Mouse (Mus musculus): ENCODE results near the gene Uggt2. TPM values are rescaled to one million over a fixed set of nuclear protein-coding genes. Genes with fewer than 3 reads are reported as not detected.

Uggt2 gene
- polyA plus RNA-seq (2014; fragmentation: Nextera tagmentation; extraction: Ambion mirVana): 22.0 and 23.3 TPM in 2 replicates

- H3K4me1 ChIP-seq (replicated peaks; ENCODE audit: control insufficient read depth, insufficient read depth, low read length): peaks cover 25% of the 10 kb centered on the region
- peak within 1 kb of the TSS; percentile 85 for H3K4me3 ChIP-seq (replicated peaks; ENCODE audit: low read length)
- under 1% methylated on average over 72 of the region's 72 CpGs for WGBS
- DNase-seq (ENCODE audit: low spot score): peak; percentile 88
- H3K27ac ChIP-seq: peak within 1 kb of the TSS; percentile 94
- H3K9me3 ChIP-seq (ENCODE audit: control insufficient read depth, low read length): no peaks in the 10 kb centered on the region
- peak; percentile 97 for ATAC-seq (ENCODE audit: low FRiP score)
- H3K4me2 ChIP-seq (replicated peaks): peak within 1 kb of the TSS; percentile 87
- H3K27me3 ChIP-seq (ENCODE audit: control insufficient read depth, insufficient read depth, low read length): no peaks in the 10 kb centered on the region
- no peaks in the 10 kb centered on the region for H3K36me3 ChIP-seq (replicated peaks; ENCODE audit: control insufficient read depth, insufficient read depth)
- peak within 1 kb of the TSS; percentile 97 for H3K9ac ChIP-seq
Measured at GRCm38 (mm10) chr14:119098851-119099569, at the start of gene Uggt2. Gene Uggt2, minus strand, starts transcription at chr14:119099430.

DNA sequence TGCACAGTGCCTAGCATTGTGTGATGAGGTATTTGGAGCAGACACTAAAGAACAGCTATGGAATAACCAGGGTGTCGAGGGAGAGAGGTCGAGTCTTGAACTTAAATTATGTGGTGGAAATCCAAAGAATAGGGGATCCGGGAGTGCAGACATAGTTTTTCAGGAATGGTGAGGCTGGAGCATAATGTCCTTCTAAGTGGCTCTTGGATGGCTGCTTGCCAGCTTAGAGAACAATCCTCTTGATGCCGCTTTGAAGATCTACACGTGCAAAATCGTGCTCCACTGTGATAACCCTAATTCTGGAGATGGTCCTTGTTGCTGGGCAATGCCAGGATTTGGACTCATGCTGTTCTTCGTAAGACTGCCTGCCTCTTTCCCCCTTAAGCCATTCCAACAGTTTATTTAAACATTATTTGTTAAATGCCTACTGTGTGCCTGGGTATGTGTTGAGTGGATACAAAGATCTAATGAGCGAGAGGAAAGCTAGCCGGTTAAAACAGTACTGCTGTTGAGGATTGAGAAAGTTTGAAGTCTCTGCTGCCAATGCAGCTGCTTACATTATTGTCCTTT, 40.2 kb upstream of the Uggt2 start:
- H3K27ac ChIP-seq: no peak overlapping the region
- no peaks in the 10 kb centered on the region for H3K36me3 ChIP-seq (replicated peaks; ENCODE audit: control insufficient read depth, insufficient read depth)
- no peak for ATAC-seq (ENCODE audit: low FRiP score)

DNA sequence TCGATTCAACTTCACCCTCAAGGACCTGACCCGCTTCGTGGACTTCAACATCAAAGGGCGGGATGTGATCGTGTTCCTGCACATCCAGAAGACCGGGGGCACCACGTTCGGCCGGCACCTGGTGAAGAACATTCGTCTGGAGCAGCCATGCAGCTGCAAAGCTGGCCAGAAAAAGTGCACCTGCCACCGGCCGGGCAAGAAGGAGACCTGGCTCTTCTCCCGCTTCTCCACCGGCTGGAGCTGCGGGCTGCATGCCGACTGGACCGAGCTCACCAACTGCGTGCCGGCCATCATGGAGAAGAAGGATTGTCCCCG, 39.5 kb upstream of the Uggt2 start:
- H3K4me3 ChIP-seq (replicated peaks; ENCODE audit: low read length): peak overlapping the region; percentile 79
- peak overlapping the region; percentile 66 for H3K9ac ChIP-seq
- peaks cover 41% of the 10 kb centered on the region for H3K27me3 ChIP-seq (ENCODE audit: control insufficient read depth, insufficient read depth, low read length)
- DNase-seq (ENCODE audit: low spot score) (no peak), ATAC-seq (ENCODE audit: low FRiP score) (no peak)
- no peaks in the 10 kb centered on the region for H3K36me3 ChIP-seq (replicated peaks; ENCODE audit: control insufficient read depth, insufficient read depth)
- no peak overlapping the region for H3K27ac ChIP-seq
- H3K9me3 ChIP-seq (ENCODE audit: control insufficient read depth, low read length): no peaks in the 10 kb centered on the region
- peak overlapping the region; percentile 97 for H3K4me2 ChIP-seq (replicated peaks)
- under 1% methylated on average over 20 of the region's 20 CpGs for WGBS
- peaks cover 2% of the 10 kb centered on the region; the same call in 1 of the 2 replicates for H3K4me1 ChIP-seq (replicated peaks; ENCODE audit: control insufficient read depth, insufficient read depth, low read length)

More for the DNA sequence above, 40.2 kb upstream of the Uggt2 start:
- Histone ChIP-seq H3K9ac (peak overlapping the region; percentile 66), H3K9me3 (ENCODE audit: control insufficient read depth, low read length) (no peaks in the 10 kb centered on the region), H3K4me1 (replicated peaks; ENCODE audit: control insufficient read depth, insufficient read depth, low read length) (peaks cover 3% of the 10 kb centered on the region; the same call in 1 of the 2 replicates), H3K4me3 (replicated peaks; ENCODE audit: low read length) (peak overlapping the region; percentile 79), H3K4me2 (replicated peaks) (peak overlapping the region; percentile 97), H3K27me3 (ENCODE audit: control insufficient read depth, insufficient read depth, low read length) (peaks cover 41% of the 10 kb centered on the region)
- WGBS: 35% methylated on average over 9 of the region's 9 CpGs
- no peak for DNase-seq (ENCODE audit: low spot score)

GRCm38 (mm10) chr14:119137906-119138785, 38.9 kb upstream of the Uggt2 start, which contains the start of gene Hs6st3:
Gene Hs6st3, plus strand, starts transcription at chr14:119138341.
- ATAC-seq (ENCODE audit: low FRiP score): peak; percentile 72
- 1% methylated on average over 99 of the region's 100 CpGs for WGBS
- peak within 1 kb of the TSS; percentile 79 for H3K4me3 ChIP-seq (replicated peaks; ENCODE audit: low read length)
- H3K9me3 ChIP-seq (ENCODE audit: control insufficient read depth, low read length): no peaks in the 10 kb centered on the region
- H3K9ac ChIP-seq: peak within 1 kb of the TSS; percentile 66
- H3K27me3 ChIP-seq (ENCODE audit: control insufficient read depth, insufficient read depth, low read length): peaks cover 41% of the 10 kb centered on the region
- H3K4me2 ChIP-seq (replicated peaks): peak within 1 kb of the TSS; percentile 97
- DNase-seq (ENCODE audit: low spot score): no peak
- H3K36me3 ChIP-seq (replicated peaks; ENCODE audit: control insufficient read depth, insufficient read depth): no peaks in the 10 kb centered on the region
- no peaks in the 10 kb centered on the region; the same call in 1 of the 2 replicates for H3K4me1 ChIP-seq (replicated peaks; ENCODE audit: control insufficient read depth, insufficient read depth, low read length)
- peak within 1 kb of the TSS; percentile 33; the same call in 1 of the 2 replicates for H3K27ac ChIP-seq

- Histone ChIP-seq H3K4me2 (replicated peaks) (peak overlapping the region; percentile 97), H3K27me3 (ENCODE audit: control insufficient read depth, insufficient read depth, low read length) (peaks cover 41% of the 10 kb centered on the region), H3K4me1 (replicated peaks; ENCODE audit: control insufficient read depth, insufficient read depth, low read length) (no peaks in the 10 kb centered on the region; the same call in 1 of the 2 replicates), H3K9me3 (ENCODE audit: control insufficient read depth, low read length) (no peaks in the 10 kb centered on the region), H3K36me3 (replicated peaks; ENCODE audit: control insufficient read depth, insufficient read depth) (no peaks in the 10 kb centered on the region), H3K27ac (peak overlapping the region; percentile 33; the same call in 1 of the 2 replicates), H3K4me3 (replicated peaks; ENCODE audit: low read length) (peak overlapping the region; percentile 79), H3K9ac (peak overlapping the region; percentile 66)
- under 1% methylated on average over 38 of the region's 38 CpGs for WGBS
- DNase-seq (ENCODE audit: low spot score) (peak; percentile 73), ATAC-seq (ENCODE audit: low FRiP score) (peak; percentile 93)
Measured at GRCm38 (mm10) chr14:119137512-119137905, 38.3 kb upstream of the Uggt2 start.

- WGBS: 91% methylated on average over 2 of the region's 2 CpGs
- no peaks in the 10 kb centered on the region for H3K9me3 ChIP-seq (ENCODE audit: control insufficient read depth, low read length)
- DNase-seq (ENCODE audit: low spot score) (no peak), ATAC-seq (ENCODE audit: low FRiP score) (peak; percentile 35; the same call in 1 of the 2 replicates)
- no peak overlapping the region for H3K4me3 ChIP-seq (replicated peaks; ENCODE audit: low read length)
- no peak overlapping the region for H3K27ac ChIP-seq
- no peak overlapping the region for H3K4me2 ChIP-seq (replicated peaks)
- H3K9ac ChIP-seq: no peak overlapping the region
- no peaks in the 10 kb centered on the region for H3K36me3 ChIP-seq (replicated peaks; ENCODE audit: control insufficient read depth, insufficient read depth)
- H3K4me1 ChIP-seq (replicated peaks; ENCODE audit: control insufficient read depth, insufficient read depth, low read length): peaks cover 15% of the 10 kb centered on the region; the same call in 1 of the 2 replicates
- H3K27me3 ChIP-seq (ENCODE audit: control insufficient read depth, insufficient read depth, low read length): no peaks in the 10 kb centered on the region
Measured at GRCm38 (mm10) chr14:119127330-119127729, 28.1 kb upstream of the Uggt2 start.

DNA sequence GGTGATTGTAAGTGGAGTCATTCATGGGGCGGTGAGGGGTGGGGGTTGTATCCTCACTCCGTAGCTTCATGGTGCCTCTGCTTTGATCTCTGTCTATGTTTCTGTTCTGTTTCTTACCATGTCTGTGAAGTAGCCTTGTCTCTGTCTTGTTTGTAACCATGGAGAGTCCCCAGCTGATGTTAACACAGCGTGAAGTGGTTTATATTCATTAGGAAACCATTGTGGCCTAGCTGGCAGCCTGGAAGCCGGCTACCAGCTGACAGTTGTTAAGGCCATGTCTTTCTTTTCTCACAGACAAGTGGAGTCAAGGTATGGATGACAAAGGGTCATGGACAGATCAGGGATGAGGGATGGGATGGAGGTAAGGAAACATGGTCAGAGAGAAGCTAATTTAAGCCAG, 26.6 kb upstream of the Uggt2 start:
- WGBS: 26% methylated on average over 4 of the region's 4 CpGs
- no peak for DNase-seq (ENCODE audit: low spot score)
- no peak for ATAC-seq (ENCODE audit: low FRiP score)

DNA sequence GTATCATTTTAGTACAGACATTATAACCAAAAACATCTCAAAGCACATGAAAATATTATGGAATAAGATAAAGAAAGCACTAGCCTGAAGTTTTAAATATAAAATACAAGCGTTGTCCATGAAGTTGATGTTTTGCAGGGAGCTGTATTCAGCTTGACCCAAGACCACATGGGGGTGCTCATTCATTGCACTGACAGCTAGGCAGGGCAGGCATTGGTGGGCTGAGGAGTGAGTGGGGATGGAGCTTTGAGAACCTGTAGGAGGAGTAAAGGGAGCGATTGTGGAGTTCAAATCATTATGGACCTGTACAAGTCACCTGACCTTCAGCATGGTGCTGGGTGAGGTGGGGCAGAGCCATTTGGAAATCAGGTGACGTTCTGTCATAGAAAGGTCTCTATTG, 24.8 kb upstream of the Uggt2 start:
- DNase-seq (ENCODE audit: low spot score): peak; percentile 69
- H3K36me3 ChIP-seq (replicated peaks; ENCODE audit: control insufficient read depth, insufficient read depth): no peaks in the 10 kb centered on the region
- H3K27me3 ChIP-seq (ENCODE audit: control insufficient read depth, insufficient read depth, low read length): no peaks in the 10 kb centered on the region
- 17% methylated on average over 3 of the region's 3 CpGs for WGBS
- peak overlapping the region; percentile 48 for H3K4me2 ChIP-seq (replicated peaks)
- no peaks in the 10 kb centered on the region for H3K9me3 ChIP-seq (ENCODE audit: control insufficient read depth, low read length)
- H3K4me1 ChIP-seq (replicated peaks; ENCODE audit: control insufficient read depth, insufficient read depth, low read length): peaks cover 15% of the 10 kb centered on the region; the same call in 1 of the 2 replicates
- H3K4me3 ChIP-seq (replicated peaks; ENCODE audit: low read length): peak overlapping the region; percentile 20
- H3K9ac ChIP-seq: peak overlapping the region; percentile 25; the same call in 1 of the 2 replicates
- peak; percentile 82 for ATAC-seq (ENCODE audit: low FRiP score)
- H3K27ac ChIP-seq: no peak overlapping the region

More for the DNA sequence above, 26.6 kb upstream of the Uggt2 start:
- Histone ChIP-seq H3K4me3 (replicated peaks; ENCODE audit: low read length) (no peak overlapping the region), H3K27ac (no peak overlapping the region), H3K9ac (no peak overlapping the region), H3K36me3 (replicated peaks; ENCODE audit: control insufficient read depth, insufficient read depth) (no peaks in the 10 kb centered on the region), H3K4me1 (replicated peaks; ENCODE audit: control insufficient read depth, insufficient read depth, low read length) (peaks cover 15% of the 10 kb centered on the region; the same call in 1 of the 2 replicates), H3K9me3 (ENCODE audit: control insufficient read depth, low read length) (no peaks in the 10 kb centered on the region), H3K27me3 (ENCODE audit: control insufficient read depth, insufficient read depth, low read length) (no peaks in the 10 kb centered on the region), H3K4me2 (replicated peaks) (no peak overlapping the region)

All from hindbrain, embryonic 14.5 days (tissue).